Mouse (Mus musculus) embryonic facial prominence, embryonic 10.5 days (tissue): ENCODE results near the gene Tmco5. TPM values are rescaled to one million over a fixed set of nuclear protein-coding genes. Genes with fewer than 3 reads are reported as not detected.

Source experiments
- DNase-seq: peaks from one replicate; pipeline ENCODE4 v3.0.0-alpha.2; 2017; ENCODE audit warnings: low spot score
- H3K27ac ChIP-seq: fragments of 300-500 bp; sonication (generic); replicated peaks from 2 replicates; pipeline ENCODE4 v1.5.1; 2016; ENCODE audit warnings: mild to moderate bottlenecking
- H3K27me3 ChIP-seq: fragments of 300-500 bp; sonication (generic); replicated peaks from 2 replicates; pipeline ENCODE4 v1.6.1; 2016; ENCODE audit warnings: low read depth, mild to moderate bottlenecking; ENCODE audit not compliant: poor library complexity, severe bottlenecking
- H3K36me3 ChIP-seq: fragments of 300-500 bp; sonication (generic); replicated peaks from 2 replicates; pipeline ENCODE4 v1.6.1; 2016; ENCODE audit warnings: mild to moderate bottlenecking, moderate library complexity
- H3K4me1 ChIP-seq: fragments of 300-500 bp; sonication (generic); 2 replicates; pipeline ENCODE4 v1.6.1; 2016
- H3K4me3 ChIP-seq: fragments of 300-500 bp; sonication (generic); 2 replicates; pipeline ENCODE4 v1.5.1; 2016; ENCODE audit warnings: mild to moderate bottlenecking, moderate library complexity
- H3K9me3 ChIP-seq: fragments of 300-500 bp; sonication (generic); 2 replicates; pipeline ENCODE4 v1.6.1; 2016; ENCODE audit warnings: mild to moderate bottlenecking
- WGBS: fragments of 180-500 bp; shearing (Covaris S2); methylation state at CpG from one replicate; pipeline ENCODE4 v1.1.7; 2016; 5-methylcytosine and 5-hydroxymethylcytosine counted together
- polyA plus RNA-seq: library from polyadenylated mRNA; unstranded; fragments of >200 nt; fragmentation: Nextera tagmentation; extraction: Ambion mirVana; gene quantifications from 2 replicates; pipeline ENCODE4 v1.2.1, GENCODE M21; 2016

Tmco5 gene
- polyA plus RNA-seq, result not detected in 2 replicates

GRCm38 (mm10) chr2:116878391-116878790 is at the start of gene Tmco5:
Gene Tmco5 (plus strand): TSS chr2:116878691.
- Histone ChIP-seq H3K9me3 (no peaks in the 10 kb centered on the region), H3K4me3 (no peak within 1 kb of the TSS), H3K4me1 (peaks cover 6% of the 10 kb centered on the region), H3K27ac (no peak within 1 kb of the TSS), H3K27me3 (no peaks in the 10 kb centered on the region), H3K36me3 (no peaks in the 10 kb centered on the region)
- WGBS, result 87% methylated on average over 3 of the region's 3 CpGs
- DNase-seq, result no peak

- 77% methylated on average over 11 of the region's 11 CpGs for WGBS
- no peak for DNase-seq
- no peak overlapping the region for H3K27ac ChIP-seq
Observed at GRCm38 (mm10) chr2:116831863-116832262, 46.6 kb upstream of the Tmco5 start.

GRCm38 (mm10) chr2:116837829-116838228 is 40.7 kb upstream of the Tmco5 start:
- H3K4me3 ChIP-seq, result no peak overlapping the region
- H3K9me3 ChIP-seq, result no peaks in the 10 kb centered on the region
- no peaks in the 10 kb centered on the region for H3K36me3 ChIP-seq
- no peak overlapping the region for H3K27ac ChIP-seq
- no peak for DNase-seq
- H3K4me1 ChIP-seq, result 0 out of 2 replicates have a peak, but pooled peaks cover 2% of the 10 kb centered on the region
- no peaks in the 10 kb centered on the region for H3K27me3 ChIP-seq
- 42% methylated on average over 3 of the region's 3 CpGs for WGBS

More at GRCm38 (mm10) chr2:116831863-116832262, 46.6 kb upstream of the Tmco5 start:
- H3K36me3 ChIP-seq, result no peaks in the 10 kb centered on the region
- no peaks in the 10 kb centered on the region for H3K4me1 ChIP-seq
- H3K9me3 ChIP-seq, result no peaks in the 10 kb centered on the region
- H3K27me3 ChIP-seq, result no peaks in the 10 kb centered on the region
- no peak overlapping the region for H3K4me3 ChIP-seq

GRCm38 (mm10) chr2:116838538-116839197 is 39.8 kb upstream of the Tmco5 start:
- peak; percentile 51 for DNase-seq

GRCm38 (mm10) chr2:116849980-116850636 is 28.4 kb upstream of the Tmco5 start:
- DNase-seq, result no peak
- WGBS, result 89% methylated on average over 20 of the region's 20 CpGs
- H3K27ac ChIP-seq, result no peak overlapping the region

More at GRCm38 (mm10) chr2:116838538-116839197, 39.8 kb upstream of the Tmco5 start:
- no peaks in the 10 kb centered on the region for H3K36me3 ChIP-seq
- H3K4me1 ChIP-seq, result 0 out of 2 replicates have a peak, but pooled peaks cover 2% of the 10 kb centered on the region
- no peaks in the 10 kb centered on the region for H3K27me3 ChIP-seq
- no peak overlapping the region for H3K27ac ChIP-seq
- H3K4me3 ChIP-seq, result no peak overlapping the region
- WGBS, result 45% methylated on average over 8 of the region's 8 CpGs
- H3K9me3 ChIP-seq, result no peaks in the 10 kb centered on the region

GRCm38 (mm10) chr2:116851356-116851755 is 27.1 kb upstream of the Tmco5 start:
- peaks cover 4% of the 10 kb centered on the region; the same call in 1 of the 2 replicates for H3K4me1 ChIP-seq
- H3K27ac ChIP-seq, result no peak overlapping the region
- H3K9me3 ChIP-seq, result no peaks in the 10 kb centered on the region
- H3K36me3 ChIP-seq, result no peaks in the 10 kb centered on the region
- 79% methylated on average over 4 of the region's 4 CpGs for WGBS
- DNase-seq, result no peak
- H3K4me3 ChIP-seq, result no peak overlapping the region
- H3K27me3 ChIP-seq, result no peaks in the 10 kb centered on the region

More at GRCm38 (mm10) chr2:116849980-116850636, 28.4 kb upstream of the Tmco5 start:
- H3K9me3 ChIP-seq, result no peaks in the 10 kb centered on the region
- no peaks in the 10 kb centered on the region for H3K36me3 ChIP-seq
- no peaks in the 10 kb centered on the region for H3K27me3 ChIP-seq
- H3K4me1 ChIP-seq, result peaks cover 4% of the 10 kb centered on the region; the same call in 1 of the 2 replicates
- H3K4me3 ChIP-seq, result no peak overlapping the region

GRCm38 (mm10) chr2:116852249-116852648 is 26.2 kb upstream of the Tmco5 start:
- no peaks in the 10 kb centered on the region for H3K27me3 ChIP-seq
- H3K4me1 ChIP-seq, result peaks cover 4% of the 10 kb centered on the region; the same call in 1 of the 2 replicates
- 66% methylated on average over 5 of the region's 5 CpGs for WGBS
- no peaks in the 10 kb centered on the region for H3K9me3 ChIP-seq
- no peak for DNase-seq
- H3K27ac ChIP-seq, result no peak overlapping the region
- no peak overlapping the region for H3K4me3 ChIP-seq
- H3K36me3 ChIP-seq, result no peaks in the 10 kb centered on the region

- H3K4me3 ChIP-seq, result no peak overlapping the region
- H3K27ac ChIP-seq, result no peak overlapping the region
- H3K4me1 ChIP-seq, result no peaks in the 10 kb centered on the region
- DNase-seq, result no peak
- H3K9me3 ChIP-seq, result no peaks in the 10 kb centered on the region
- whole genome bisulfite sequencing, result 76% methylated on average over 6 of the region's 6 CpGs
- H3K27me3 ChIP-seq, result no peaks in the 10 kb centered on the region
- no peaks in the 10 kb centered on the region for H3K36me3 ChIP-seq
Observed at GRCm38 (mm10) chr2:116858703-116859102, 19.8 kb upstream of the Tmco5 start.

- Histone ChIP-seq H3K4me1 (peaks cover 6% of the 10 kb centered on the region), H3K36me3 (no peaks in the 10 kb centered on the region), H3K4me3 (no peak overlapping the region), H3K27me3 (no peaks in the 10 kb centered on the region), H3K27ac (0 out of 2 replicates have a peak overlapping the region, but pooled peaks have one; percentile 30), H3K9me3 (no peaks in the 10 kb centered on the region)
- no peak for DNase-seq
- 37% methylated on average over 9 of the region's 9 CpGs for WGBS
Observed at GRCm38 (mm10) chr2:116876955-116877615, 1.4 kb upstream of the Tmco5 start.

- H3K4me1 ChIP-seq, result peaks cover 6% of the 10 kb centered on the region
- H3K36me3 ChIP-seq, result no peaks in the 10 kb centered on the region
- no peak overlapping the region for H3K27ac ChIP-seq
- DNase-seq, result no peak
- 92% methylated on average over 3 of the region's 3 CpGs for WGBS
- H3K4me3 ChIP-seq, result no peak overlapping the region
- no peaks in the 10 kb centered on the region for H3K9me3 ChIP-seq
- no peaks in the 10 kb centered on the region for H3K27me3 ChIP-seq
Observed at GRCm38 (mm10) chr2:116879730-116880129, 1.2 kb downstream of the Tmco5 start.

- no peaks in the 10 kb centered on the region for H3K9me3 ChIP-seq
Observed at GRCm38 (mm10) chr2:116893316-116893987, 15.0 kb downstream of the Tmco5 start.

GRCm38 (mm10) chr2:116893988-116894363 is 15.5 kb downstream of the Tmco5 start:
- no peaks in the 10 kb centered on the region for H3K36me3 ChIP-seq
- peak overlapping the region; percentile 55 for H3K4me3 ChIP-seq
- H3K27me3 ChIP-seq, result 0 out of 2 replicates have a peak, but pooled peaks cover 2% of the 10 kb centered on the region
- peaks cover 12% of the 10 kb centered on the region for H3K4me1 ChIP-seq
- 2% methylated on average over 9 of the region's 9 CpGs for WGBS
- DNase-seq, result peak; percentile 78
- 0 out of 2 replicates have a peak overlapping the region, but pooled peaks have one; percentile 57 for H3K27ac ChIP-seq
- H3K9me3 ChIP-seq, result no peaks in the 10 kb centered on the region

More at GRCm38 (mm10) chr2:116893316-116893987, 15.0 kb downstream of the Tmco5 start:
- H3K4me3 ChIP-seq, result peak overlapping the region; percentile 55
- H3K27ac ChIP-seq, result no peak overlapping the region
- peaks cover 12% of the 10 kb centered on the region for H3K4me1 ChIP-seq
- H3K36me3 ChIP-seq, result no peaks in the 10 kb centered on the region
- H3K27me3 ChIP-seq, result no peaks in the 10 kb centered on the region
- 36% methylated on average over 14 of the region's 14 CpGs for whole genome bisulfite sequencing
- DNase-seq, result no peak
